Mouse (Mus musculus): ENCODE results near the gene Npr2. TPM values are rescaled to one million over a fixed set of nuclear protein-coding genes. Genes with fewer than 3 reads are reported as not detected.

Gene Npr2
- polyA plus RNA-seq, 1 experiment from 2014 or later = 5.5 TPM

- no peak overlapping the region for H3K27ac ChIP-seq
- 83% methylated on average over 7 of the region's 7 CpGs for WGBS
- H3K36me3 ChIP-seq = no peaks in the 10 kb centered on the region
- H3K27me3 ChIP-seq (ENCODE audit: insufficient read depth, poor library complexity, severe bottlenecking) = no peaks in the 10 kb centered on the region
- H3K4me3 ChIP-seq = no peak overlapping the region
- H3K9me3 ChIP-seq = no peaks in the 10 kb centered on the region
- no peak for DNase-seq (ENCODE audit: low spot score)
- H3K4me1 ChIP-seq = no peaks in the 10 kb centered on the region
These were observed 32.9 kb upstream of the Npr2 start for GRCm38 (mm10) chr4:43598650-43599380.

GRCm38 (mm10) chr4:43600195-43600934 is 31.4 kb upstream of the Npr2 start:
- 76% methylated on average over 9 of the region's 9 CpGs for WGBS
- H3K27ac ChIP-seq = no peak overlapping the region
- H3K4me3 ChIP-seq = no peak overlapping the region
- no peaks in the 10 kb centered on the region for H3K27me3 ChIP-seq (ENCODE audit: insufficient read depth, poor library complexity, severe bottlenecking)
- H3K4me1 ChIP-seq = peaks cover 10% of the 10 kb centered on the region
- H3K9me3 ChIP-seq = no peaks in the 10 kb centered on the region
- DNase-seq (ENCODE audit: low spot score) = no peak
- no peaks in the 10 kb centered on the region for H3K36me3 ChIP-seq

DNA sequence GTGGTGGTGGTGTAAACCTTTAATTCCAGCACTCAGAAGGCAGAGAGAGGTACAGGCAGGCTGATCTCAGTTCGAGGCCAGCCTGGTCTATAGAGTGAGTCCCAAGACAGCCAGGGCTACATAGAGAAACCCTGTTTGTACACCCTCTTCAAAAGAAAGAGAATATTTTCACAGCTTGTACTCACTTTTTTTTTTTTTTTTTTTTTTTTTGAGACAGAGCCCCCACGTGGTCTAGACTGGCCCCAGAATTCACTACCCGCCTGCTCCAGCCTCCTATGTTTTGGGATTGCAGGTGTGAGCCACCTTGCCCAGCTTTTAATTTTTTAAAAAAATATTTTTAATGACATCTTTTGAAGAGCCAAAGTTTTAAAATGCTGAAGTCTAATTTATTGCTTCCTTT is 27.6 kb upstream of the Npr2 start:
- H3K36me3 ChIP-seq = no peaks in the 10 kb centered on the region
- 57% methylated on average over 3 of the region's 3 CpGs for WGBS
- H3K27ac ChIP-seq = no peak overlapping the region
- no peaks in the 10 kb centered on the region for H3K27me3 ChIP-seq (ENCODE audit: insufficient read depth, poor library complexity, severe bottlenecking)
- H3K9me3 ChIP-seq = no peaks in the 10 kb centered on the region
- no peak overlapping the region for H3K4me3 ChIP-seq
- peaks cover 10% of the 10 kb centered on the region for H3K4me1 ChIP-seq
- DNase-seq (ENCODE audit: low spot score) = no peak

DNA sequence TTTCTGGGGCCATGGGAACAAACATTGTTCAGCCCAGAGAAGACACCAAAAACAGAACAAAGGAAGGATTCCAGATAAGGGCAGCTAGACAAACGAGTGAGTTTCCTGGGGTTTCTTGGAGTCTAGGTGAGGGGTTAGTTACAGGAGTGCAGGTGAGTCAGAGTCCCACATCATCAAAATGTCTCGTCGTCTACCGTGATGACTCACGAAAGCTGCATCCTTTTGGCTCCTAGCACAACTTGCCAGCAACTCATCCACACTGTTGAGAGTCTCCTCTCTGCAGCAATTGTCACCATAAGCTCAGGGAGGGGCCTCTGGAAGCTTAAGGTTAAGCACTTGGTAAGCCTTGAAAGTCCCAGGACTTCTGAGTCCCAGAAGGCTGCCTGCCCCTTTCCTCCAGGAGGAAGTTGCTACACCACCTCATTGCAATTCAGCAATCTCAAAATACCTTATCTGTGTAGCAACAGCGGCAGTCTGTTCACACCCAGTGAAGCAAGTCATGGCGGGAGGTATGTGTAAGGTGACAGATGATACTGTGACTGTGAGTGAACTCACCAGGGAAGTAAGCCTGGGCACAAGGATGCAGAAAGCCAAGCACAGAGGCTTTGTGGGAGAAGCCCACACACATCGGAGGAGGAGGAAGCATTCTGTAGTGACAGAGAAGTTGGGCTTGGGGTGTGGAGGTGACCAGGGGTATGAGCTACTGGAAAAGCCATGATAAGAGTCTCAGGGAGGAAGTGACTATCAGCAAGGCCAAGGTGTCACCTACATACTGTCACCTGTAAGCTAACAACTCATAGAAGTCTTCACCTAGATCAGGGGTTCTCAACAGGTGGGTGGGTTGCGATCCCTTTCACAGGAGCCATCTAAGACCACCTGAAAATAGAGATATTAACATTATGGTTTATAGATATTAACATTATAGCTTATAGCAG is 26.7 kb upstream of the Npr2 start:
- WGBS = 52% methylated on average over 9 of the region's 9 CpGs

GRCm38 (mm10) chr4:43612534-43612933 is 19.2 kb upstream of the Npr2 start:
- 47% methylated on average over 10 of the region's 10 CpGs for WGBS
- no peaks in the 10 kb centered on the region for H3K9me3 ChIP-seq
- no peak overlapping the region for H3K27ac ChIP-seq
- H3K4me1 ChIP-seq = no peaks in the 10 kb centered on the region
- H3K36me3 ChIP-seq = no peaks in the 10 kb centered on the region
- DNase-seq (ENCODE audit: low spot score) = no peak
- H3K4me3 ChIP-seq = no peak overlapping the region
- H3K27me3 ChIP-seq (ENCODE audit: insufficient read depth, poor library complexity, severe bottlenecking) = no peaks in the 10 kb centered on the region

More for the DNA sequence above, 26.7 kb upstream of the Npr2 start:
- H3K27ac ChIP-seq = no peak overlapping the region
- DNase-seq (ENCODE audit: low spot score) = no peak
- H3K4me1 ChIP-seq = peaks cover 10% of the 10 kb centered on the region
- H3K27me3 ChIP-seq (ENCODE audit: insufficient read depth, poor library complexity, severe bottlenecking) = no peaks in the 10 kb centered on the region
- H3K36me3 ChIP-seq = no peaks in the 10 kb centered on the region
- H3K9me3 ChIP-seq = no peaks in the 10 kb centered on the region
- H3K4me3 ChIP-seq = no peak overlapping the region

DNA sequence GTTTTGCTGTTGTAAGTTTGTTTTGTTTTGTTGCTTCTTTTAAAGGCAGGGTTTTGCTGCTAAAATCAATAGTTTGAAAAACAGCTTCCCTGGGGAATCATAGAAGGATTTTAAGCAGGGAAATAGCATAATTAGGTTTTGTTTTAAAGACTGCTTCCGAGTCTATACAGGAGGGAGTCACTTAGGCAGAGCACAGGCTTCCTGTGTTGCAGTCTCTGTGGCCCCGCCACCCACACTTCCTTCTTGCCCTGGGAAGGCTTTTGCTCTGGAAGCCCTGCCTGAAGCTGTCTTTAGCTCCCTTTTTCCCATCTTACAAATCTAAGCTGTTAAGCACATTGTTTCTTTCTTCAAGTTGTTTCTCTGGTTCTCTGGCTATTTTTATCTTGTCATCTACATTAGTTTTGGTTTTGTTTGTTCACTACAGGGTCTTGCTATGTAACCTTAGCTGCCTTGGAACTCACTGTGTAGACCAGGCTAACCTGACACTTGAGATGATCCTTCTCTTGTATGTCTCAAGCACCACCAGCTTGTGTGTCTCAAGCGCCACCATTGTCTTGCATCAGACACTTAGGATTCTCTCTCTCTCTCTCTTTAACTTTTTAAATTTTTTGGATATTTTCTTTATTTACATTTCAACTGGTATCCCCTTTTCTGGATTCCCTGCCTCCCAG is 18.5 kb upstream of the Npr2 start:
- Histone ChIP-seq H3K36me3 (no peaks in the 10 kb centered on the region), H3K4me3 (no peak overlapping the region), H3K27me3 (ENCODE audit: insufficient read depth, poor library complexity, severe bottlenecking) (no peaks in the 10 kb centered on the region), H3K27ac (no peak overlapping the region), H3K9me3 (no peaks in the 10 kb centered on the region), H3K4me1 (no peaks in the 10 kb centered on the region)
- no peak for DNase-seq (ENCODE audit: low spot score)
- 64% methylated on average over 3 of the region's 3 CpGs for WGBS

DNA sequence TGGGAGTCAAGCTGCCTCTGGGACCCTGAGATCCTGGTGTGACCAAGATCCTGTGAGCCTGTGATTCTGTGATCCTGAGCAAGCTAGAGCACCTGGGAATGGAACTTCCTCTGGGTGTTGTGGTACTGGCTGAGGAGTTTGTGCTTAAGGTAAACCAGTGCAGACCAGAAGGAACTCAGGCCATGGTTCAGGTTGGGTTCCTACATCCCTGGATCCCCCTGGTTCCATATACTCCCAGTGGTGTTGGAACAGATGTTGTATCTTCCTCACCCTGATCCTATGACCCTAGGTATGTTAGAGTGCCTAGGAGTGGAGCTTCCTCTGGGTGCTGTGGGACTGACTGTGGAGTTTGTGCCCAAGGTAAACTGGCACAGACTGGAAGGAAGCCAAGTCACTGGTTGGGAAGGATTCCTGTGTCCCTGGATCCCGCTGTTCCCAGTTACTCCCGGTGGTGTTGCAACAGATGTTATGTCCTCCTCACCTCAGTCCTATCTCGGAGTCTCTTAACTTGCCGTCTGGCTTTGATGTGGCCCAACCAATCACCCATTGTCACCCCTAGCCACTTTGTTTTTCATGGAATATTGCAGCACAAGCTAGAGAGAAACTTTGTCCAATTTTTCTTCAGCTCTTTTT is 11.5 kb upstream of the Npr2 start:
- H3K4me1 ChIP-seq = no peaks in the 10 kb centered on the region
- no peaks in the 10 kb centered on the region for H3K27me3 ChIP-seq (ENCODE audit: insufficient read depth, poor library complexity, severe bottlenecking)
- no peak overlapping the region for H3K27ac ChIP-seq
- peak; percentile 66 for DNase-seq (ENCODE audit: low spot score)
- peaks cover 4% of the 10 kb centered on the region for H3K9me3 ChIP-seq
- no peak overlapping the region for H3K4me3 ChIP-seq
- H3K36me3 ChIP-seq = no peaks in the 10 kb centered on the region
- 79% methylated on average over 4 of the region's 4 CpGs for WGBS

GRCm38 (mm10) chr4:43629106-43629817 is 2.5 kb upstream of the Npr2 start:
- 37% methylated on average over 20 of the region's 20 CpGs for WGBS
- H3K4me3 ChIP-seq = no peak overlapping the region

GRCm38 (mm10) chr4:43630030-43630581 is 1.6 kb upstream of the Npr2 start:
- Histone ChIP-seq H3K9me3 (peaks cover 6% of the 10 kb centered on the region), H3K27ac (no peak overlapping the region), H3K27me3 (ENCODE audit: insufficient read depth, poor library complexity, severe bottlenecking) (peaks cover 23% of the 10 kb centered on the region), H3K4me3 (peak overlapping the region; percentile 13), H3K36me3 (no peaks in the 10 kb centered on the region), H3K4me1 (peaks cover 29% of the 10 kb centered on the region)
- peak; percentile 89 for DNase-seq (ENCODE audit: low spot score)
- WGBS = 10% methylated on average over 5 of the region's 5 CpGs

More at GRCm38 (mm10) chr4:43629106-43629817, 2.5 kb upstream of the Npr2 start:
- Histone ChIP-seq H3K9me3 (peaks cover 9% of the 10 kb centered on the region), H3K27ac (no peak overlapping the region), H3K27me3 (ENCODE audit: insufficient read depth, poor library complexity, severe bottlenecking) (peaks cover 23% of the 10 kb centered on the region), H3K4me1 (peaks cover 29% of the 10 kb centered on the region), H3K36me3 (no peaks in the 10 kb centered on the region)
- DNase-seq (ENCODE audit: low spot score) = peak; percentile 72

DNA sequence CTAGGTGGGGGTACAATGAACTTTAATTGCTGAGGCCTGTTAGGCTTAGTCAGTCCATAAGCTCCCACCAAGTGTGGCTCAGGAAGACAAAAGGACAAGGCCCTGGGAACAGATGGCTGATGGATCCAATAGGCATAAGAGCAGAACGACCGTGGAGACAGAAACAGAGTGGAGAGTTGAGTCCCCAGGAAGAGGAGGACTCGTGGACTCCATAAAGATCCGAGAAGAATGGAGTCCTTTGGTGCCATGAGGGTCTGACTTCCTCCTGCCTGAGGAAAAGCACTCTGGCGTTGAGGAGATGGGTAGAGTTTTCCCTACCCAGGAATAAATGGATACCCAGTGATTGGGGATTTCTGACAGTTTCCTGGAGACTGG is 1.1 kb upstream of the Npr2 start:
- WGBS = 25% methylated on average over 5 of the region's 5 CpGs

More for the DNA sequence above, 1.1 kb upstream of the Npr2 start:
- no peaks in the 10 kb centered on the region for H3K36me3 ChIP-seq
- peak; percentile 75 for DNase-seq (ENCODE audit: low spot score)
- H3K27me3 ChIP-seq (ENCODE audit: insufficient read depth, poor library complexity, severe bottlenecking) = peaks cover 23% of the 10 kb centered on the region
- H3K9me3 ChIP-seq = peaks cover under 1% of the 10 kb centered on the region; the same call in 1 of the 2 replicates
- peak overlapping the region; percentile 80 for H3K4me3 ChIP-seq
- peak overlapping the region; percentile 92 for H3K27ac ChIP-seq
- peaks cover 33% of the 10 kb centered on the region for H3K4me1 ChIP-seq

All from heart, embryonic 10.5 days (tissue).